Mouse (Mus musculus) lung, adult 2 months (tissue): Measurements from ENCODE around the gene Wwox.

Experiments
- CTCF ChIP-seq: fragments of 200-500 bp; IDR thresholded peaks from 2 replicates; pipeline ENCODE4 v1.5.1; 2011; ENCODE audit warnings: mild to moderate bottlenecking, low read length, control low read depth; ENCODE audit not compliant: insufficient read depth
- POLR2A ChIP-seq: fragments of 200-500 bp; IDR thresholded peaks from 2 replicates; pipeline ENCODE4 v1.6.1; 2011; ENCODE audit warnings: low read depth, mild to moderate bottlenecking, control low read depth, low read length, borderline replicate concordance; ENCODE audit errors: extremely low read depth

DNA sequence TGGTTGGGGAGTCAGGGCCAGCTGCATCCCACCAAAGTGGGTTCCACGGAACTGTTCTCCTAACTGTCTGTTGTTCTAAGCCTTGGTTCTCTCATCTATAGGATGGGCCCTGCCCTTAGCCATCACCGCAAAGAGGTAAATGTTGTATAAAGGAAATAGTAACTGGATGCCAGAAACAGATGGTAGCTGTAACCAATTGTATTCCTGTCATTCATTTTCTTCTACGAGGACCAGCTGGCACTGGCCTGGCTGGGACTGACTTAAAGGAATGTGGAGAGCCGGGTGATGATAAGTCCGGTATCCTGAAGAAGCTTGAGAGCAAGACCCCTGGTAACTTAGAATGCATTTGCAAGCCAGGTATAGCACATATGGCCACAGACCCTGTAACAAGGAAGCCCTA is 451.0 kb downstream of the Wwox start:
- TF ChIP-seq CTCF (no peak), POLR2A (no peak)
